Mouse (Mus musculus) MEL (cell line): ENCODE data around the gene Srcin1. TPM values are rescaled to one million over a fixed set of nuclear protein-coding genes. Genes with fewer than 3 reads are reported as not detected.

Experiments
- DNase-seq: peaks from one replicate; pipeline ENCODE4 v3.0.0; 2011; ENCODE audit warnings: low read depth, low spot score
- H3K27ac ChIP-seq: 2 replicates; pipeline ENCODE4 v1.5.1; 2012; ENCODE audit warnings: low read depth, mild to moderate bottlenecking, control low read depth, low read length, moderate library complexity; ENCODE audit not compliant: control insufficient read depth
- H3K27me3 ChIP-seq, 2 experiments: fragments of 150-350 bp in 1 of 2; sonication (generic) in 1 of 2; 2 replicates each; pipeline ENCODE4 v1.6.1; 2012; ENCODE audit warnings: low read length in 2 of 2, mild to moderate bottlenecking in 2 of 2, improper control_type of control experiment in 1 of 2, moderate library complexity in 1 of 2; ENCODE audit not compliant: insufficient read depth in 2 of 2, control insufficient read depth in 1 of 2
- H3K36me3 ChIP-seq, 2 experiments: 2 replicates each; pipeline ENCODE4 v1.6.1; 2012 to 2014; ENCODE audit warnings: low read length in 2 of 2, improper control_type of control experiment in 1 of 2, inconsistent platforms in 1 of 2, mild to moderate bottlenecking in 1 of 2; ENCODE audit not compliant: insufficient read depth in 2 of 2, control insufficient read depth in 1 of 2
- H3K4me1 ChIP-seq, 2 experiments: fragments of 150-350 bp in 1 of 2; sonication (generic) in 1 of 2; 2 replicates each; pipeline ENCODE4 v1.6.1; 2012; ENCODE audit warnings: low read length in 2 of 2, improper control_type of control experiment in 1 of 2, mild to moderate bottlenecking in 1 of 2; ENCODE audit not compliant: insufficient read depth in 2 of 2, control insufficient read depth in 1 of 2
- H3K4me3 ChIP-seq, 2 experiments: fragments of 150-350 bp in 1 of 2; sonication (generic) in 1 of 2; 2 replicates each; pipeline ENCODE4 v1.5.1; 2012; ENCODE audit warnings: low read depth in 2 of 2, low read length in 2 of 2, mild to moderate bottlenecking in 2 of 2, moderate library complexity in 2 of 2, control low read depth in 1 of 2, improper control_type of control experiment in 1 of 2; ENCODE audit not compliant: control insufficient read depth in 1 of 2, insufficient read depth in 1 of 2
- H3K79me2 ChIP-seq: 2 replicates; pipeline ENCODE4 v1.6.1; 2012; ENCODE audit warnings: mild to moderate bottlenecking, low read length, moderate library complexity; ENCODE audit not compliant: control insufficient read depth, poor library complexity, insufficient read depth
- H3K9ac ChIP-seq: 2 replicates; pipeline ENCODE4 v1.6.1; 2012; ENCODE audit warnings: low read depth, mild to moderate bottlenecking, control low read depth, low read length, moderate library complexity; ENCODE audit not compliant: control insufficient read depth, poor library complexity, severe bottlenecking
- H3K9me3 ChIP-seq: fragments of 150-350 bp; sonication (generic); replicated peaks from 2 replicates; pipeline ENCODE4 v1.6.1; 2012; ENCODE audit warnings: mild to moderate bottlenecking, low read length, improper control_type of control experiment, moderate library complexity; ENCODE audit not compliant: insufficient read depth
- E2F4 ChIP-seq: IDR thresholded peaks from 2 replicates; pipeline ENCODE4 v1.6.1; 2011; ENCODE audit warnings: low read depth, low read length, improper control_type of control experiment, borderline replicate concordance
- EP300 ChIP-seq, 2 experiments: IDR thresholded peaks; 2 replicates each; pipeline ENCODE4 v1.6.1; 2011; ENCODE audit warnings: improper control_type of control experiment in 2 of 2, low read length in 2 of 2, low read depth in 1 of 2, mild to moderate bottlenecking in 1 of 2
- ETS1 ChIP-seq: IDR thresholded peaks from 2 replicates; pipeline ENCODE4 v1.6.1; 2012; ENCODE audit warnings: low read depth, mild to moderate bottlenecking, inconsistent platforms, low read length, improper control_type of control experiment, moderate library complexity
- GABPA ChIP-seq: IDR thresholded peaks from 2 replicates; pipeline ENCODE4 v1.6.1; 2012; ENCODE audit warnings: low read depth, mild to moderate bottlenecking, inconsistent platforms, low read length, improper control_type of control experiment, moderate library complexity
- HCFC1 ChIP-seq: IDR thresholded peaks from 2 replicates; pipeline ENCODE4 v1.6.1; 2012; ENCODE audit warnings: low read depth, mild to moderate bottlenecking, inconsistent platforms, low read length, improper control_type of control experiment, moderate library complexity
- JUND ChIP-seq: IDR thresholded peaks from 2 replicates; pipeline ENCODE4 v1.6.1; 2011; ENCODE audit warnings: low read depth, mild to moderate bottlenecking, improper control_type of control experiment, low read length
- KAT2A ChIP-seq: conservative IDR thresholded peaks from 2 replicates; pipeline ENCODE4 v1.6.1; 2012; ENCODE audit warnings: low read depth, low read length, improper control_type of control experiment, inconsistent platforms
- MAX ChIP-seq: IDR thresholded peaks from 2 replicates; pipeline ENCODE4 v1.6.1; 2011; ENCODE audit warnings: low read length, improper control_type of control experiment
- MAZ ChIP-seq: IDR thresholded peaks from 2 replicates; pipeline ENCODE4 v1.6.1; 2012; ENCODE audit warnings: low read depth, mild to moderate bottlenecking, inconsistent platforms, low read length, improper control_type of control experiment
- MEF2A ChIP-seq: IDR thresholded peaks from 2 replicates; pipeline ENCODE4 v1.6.1; 2014; ENCODE audit warnings: low read depth, mild to moderate bottlenecking, inconsistent platforms, low read length, improper control_type of control experiment; ENCODE audit not compliant: poor library complexity, insufficient replicate concordance, severe bottlenecking; ENCODE audit errors: extremely low read depth
- MYC ChIP-seq: IDR thresholded peaks from 2 replicates; pipeline ENCODE4 v1.6.1; 2011; ENCODE audit warnings: low read depth, mild to moderate bottlenecking, low read length, improper control_type of control experiment, moderate library complexity
- NELFE ChIP-seq: IDR thresholded peaks from 2 replicates; pipeline ENCODE4 v1.6.1; 2011; ENCODE audit warnings: low read depth, low read length, improper control_type of control experiment
- POLR2AphosphoS2 ChIP-seq: IDR thresholded peaks from 2 replicates; pipeline ENCODE4 v1.6.1; 2011; ENCODE audit warnings: low read length, improper control_type of control experiment
- RAD21 ChIP-seq: IDR thresholded peaks from 2 replicates; pipeline ENCODE4 v1.6.1; 2011; ENCODE audit warnings: mild to moderate bottlenecking, low read depth, low read length, improper control_type of control experiment
- RCOR1 ChIP-seq: IDR thresholded peaks from 2 replicates; pipeline ENCODE4 v1.6.1; 2012; ENCODE audit warnings: low read depth, mild to moderate bottlenecking, inconsistent platforms, low read length, improper control_type of control experiment
- SIN3A ChIP-seq: IDR thresholded peaks from 2 replicates; pipeline ENCODE4 v1.6.1; 2012; ENCODE audit warnings: low read length, improper control_type of control experiment, inconsistent platforms
- SMC3 ChIP-seq: IDR thresholded peaks from 2 replicates; pipeline ENCODE4 v1.6.1; 2011; ENCODE audit warnings: low read depth, low read length, improper control_type of control experiment
- TBP ChIP-seq: IDR thresholded peaks from 2 replicates; pipeline ENCODE4 v1.8.0; 2011; ENCODE audit warnings: low read depth, low read length, improper control_type of control experiment
- TCF12 ChIP-seq: IDR thresholded peaks from 2 replicates; pipeline ENCODE4 v1.6.1; 2014; ENCODE audit warnings: low read depth, mild to moderate bottlenecking, inconsistent platforms, low read length, improper control_type of control experiment, moderate library complexity
- UBTF ChIP-seq: IDR thresholded peaks from 2 replicates; pipeline ENCODE4 v1.6.1; 2012; ENCODE audit warnings: low read depth, mild to moderate bottlenecking, inconsistent platforms, low read length, improper control_type of control experiment, moderate library complexity, borderline replicate concordance; ENCODE audit not compliant: insufficient read depth
- USF2 ChIP-seq, 2 experiments: IDR thresholded peaks; 2 replicates each; pipeline ENCODE4 v1.6.1; 2011 to 2012; ENCODE audit warnings: improper control_type of control experiment in 2 of 2, low read length in 2 of 2, borderline replicate concordance in 1 of 2, inconsistent platforms in 1 of 2, low read depth in 1 of 2, mild to moderate bottlenecking in 1 of 2; ENCODE audit not compliant: insufficient read depth in 1 of 2
- ZC3H11A ChIP-seq: IDR thresholded peaks from 2 replicates; pipeline ENCODE4 v1.6.1; 2012; ENCODE audit warnings: low read depth, mild to moderate bottlenecking, inconsistent platforms, low read length, improper control_type of control experiment
- ZKSCAN1 ChIP-seq: IDR thresholded peaks from 2 replicates; pipeline ENCODE4 v1.6.1; 2012; ENCODE audit warnings: low read depth, mild to moderate bottlenecking, inconsistent platforms, low read length, improper control_type of control experiment, moderate library complexity
- polyA plus RNA-seq, 2 experiments: library from polyadenylated mRNA; stranded (reverse) in 1 of 2; unstranded in 1 of 2; fragments of >175 nt in 1 of 2; fragments of >200 nt in 1 of 2; gene quantifications; 2 replicates each; pipeline versions ENCODE4 v1.2.1 to v1.2.4; 2012; ENCODE audit warnings: low replicate concordance in 2 of 2, low read depth in 1 of 2; ENCODE audit not compliant: insufficient read length in 2 of 2, insufficient read depth in 1 of 2, missing spikeins in 1 of 2
- total RNA-seq: library from RNA; depleted of rRNA; stranded (reverse); fragments of 300-350 nt; gene quantifications from 2 replicates; pipeline ENCODE4 v1.2.3, GENCODE M21; 2012

The Srcin1 gene
- total and polyA plus RNA-seq, 3 experiments = 0.04 to 0.10 TPM; not detected in 1

DNA sequence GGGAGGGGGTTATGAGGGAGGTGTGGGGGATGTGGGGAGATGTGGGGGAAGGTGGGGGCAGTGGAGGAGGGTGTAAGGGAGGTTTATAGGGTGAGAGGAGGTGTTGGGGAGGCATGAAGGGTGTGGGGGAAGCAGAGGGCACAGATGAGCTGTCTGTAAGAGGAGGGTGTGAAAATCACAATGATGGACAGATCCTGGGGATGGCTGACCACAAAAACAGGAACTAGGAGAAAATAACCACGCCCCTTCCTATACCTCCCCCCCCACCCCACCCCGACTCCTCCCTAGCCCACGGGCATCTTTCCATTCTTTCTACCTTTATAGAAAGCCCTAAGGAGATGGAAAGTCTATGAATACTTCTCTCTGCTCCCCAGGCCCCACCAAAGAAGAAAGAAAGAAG, 35.9 kb downstream of the Srcin1 start:
- Histone ChIP-seq H3K27me3 (peaks cover 4 to 12% of the 10 kb centered on the region in 2 experiments), H3K79me2 (no peaks in the 10 kb centered on the region), H3K36me3 (peaks cover 0 to 6% of the 10 kb centered on the region in 2 experiments; a peak in 2 of 4 replicates), H3K9me3 (no peaks in the 10 kb centered on the region), H3K4me1 (peaks cover 0 to 8% of the 10 kb centered on the region in 2 experiments; a peak in 2 of 4 replicates), H3K27ac (no peak overlapping the region; the same call in 1 of the 2 replicates), H3K9ac (no peak overlapping the region), H3K4me3 (no peak overlapping the region)
- DNase-seq = peak; percentile 63
- TF ChIP-seq ETS1 (0 out of 2 replicates have a peak, but pooled peaks have one; percentile 1), RCOR1 (no peak), SIN3A (no peak), MAZ (peak; percentile 40; the same call in 1 of the 2 replicates), UBTF (no peak), ZC3H11A (no peak), HCFC1 (no peak), TCF12 (no peak), POLR2AphosphoS2 (no peak), MYC (no peak)

GRCm38 (mm10) chr11:97539622-97540021, 36.4 kb downstream of the Srcin1 start:
- peaks cover 0 to 8% of the 10 kb centered on the region in 2 experiments; a peak in 2 of 4 replicates for H3K4me1 ChIP-seq
- H3K27ac ChIP-seq = no peak overlapping the region
- no peaks in the 10 kb centered on the region for H3K79me2 ChIP-seq
- peaks cover 0 to 6% of the 10 kb centered on the region in 2 experiments; a peak in 2 of 4 replicates for H3K36me3 ChIP-seq
- no peak overlapping the region for H3K4me3 ChIP-seq
- TF ChIP-seq POLR2AphosphoS2 (no peak), ZKSCAN1 (no peak), NELFE (no peak), MAX (no peak), KAT2A (no peak), RAD21 (no peak), E2F4 (no peak), JUND (no peak), GABPA (no peak), USF2 (IDR thresholded peaks at IDR 0.05; ENCODE audit: borderline replicate concordance in 1 of 2, insufficient read depth in 1 of 2, low read depth in 1 of 2, low read length in 2 of 2) (no peak), MEF2A (no peak), TBP (no peak), SMC3 (no peak), EP300 (IDR thresholded peaks at IDR 0.05; ENCODE audit: low read depth in 1 of 2, low read length in 2 of 2) (no peak)
- TF ChIP-seq, all 39 proteins: peak for 0
- no peak for DNase-seq
- H3K9me3 ChIP-seq = no peaks in the 10 kb centered on the region
- H3K27me3 ChIP-seq = peaks cover 4 to 12% of the 10 kb centered on the region in 2 experiments
- H3K9ac ChIP-seq = no peak overlapping the region
